Mouse (Mus musculus) layer of hippocampus, postnatal 25 days (tissue): ENCODE data around the gene Akap6. TPM values are rescaled to one million over a fixed set of nuclear protein-coding genes. Genes with fewer than 3 reads are reported as not detected.
"Not testable (repeated sequence)": the region's sequence is repeated elsewhere in the genome, so short reads cannot be mapped to it uniquely, and the experiment has no call there.

Experiments used
- DNase-seq, 2 experiments: peaks; one replicate each; pipeline ENCODE4 v3.0.0; 2022; ENCODE audit warnings: mixed read lengths in 2 of 2, low spot score in 1 of 2; ENCODE audit errors: extremely low spot score in 1 of 2
- total RNA-seq, 2 experiments: library from RNA; stranded (reverse); gene quantifications; 2 replicates each; pipeline ENCODE4 v1.2.3; 2021

Akap6 gene
- total RNA-seq, 2 experiments from 2014 or later = 121 to 133 TPM

DNA sequence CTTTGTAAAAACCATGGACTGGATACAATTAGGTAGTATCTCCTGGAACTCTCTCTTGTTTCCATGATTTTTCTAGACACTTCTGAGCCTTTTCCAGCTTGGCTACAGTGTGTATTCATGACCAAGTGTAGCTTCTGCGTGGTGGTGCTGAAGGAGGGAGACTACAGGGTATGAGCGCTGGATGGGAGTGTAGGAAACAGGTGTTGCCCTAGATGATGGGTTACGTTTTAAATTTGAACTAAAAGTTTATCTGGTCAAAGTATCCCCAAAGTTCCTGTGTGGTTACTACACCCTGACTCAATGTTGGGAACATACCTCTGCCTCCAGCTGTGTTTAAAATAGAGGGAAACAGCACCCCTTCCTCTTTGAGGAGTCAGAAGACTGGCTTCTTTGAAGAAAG is 12.2 kb downstream of the Akap6 start:
- no peak for DNase-seq

GRCm38 (mm10) chr12:52711857-52712640 is 12.9 kb downstream of the Akap6 start:
- DNase-seq = no peak

GRCm38 (mm10) chr12:52718392-52718791 is 19.2 kb downstream of the Akap6 start:
- DNase-seq = no peak

GRCm38 (mm10) chr12:52719232-52719631 is 20.0 kb downstream of the Akap6 start:
- no peak for DNase-seq

- no peak for DNase-seq
Measured at GRCm38 (mm10) chr12:52719681-52720080, 20.5 kb downstream of the Akap6 start.

- not testable (repeated sequence) for DNase-seq
Measured at GRCm38 (mm10) chr12:52724039-52724615, 24.9 kb downstream of the Akap6 start.

- no peak for DNase-seq
Measured at GRCm38 (mm10) chr12:52726434-52727231, 27.4 kb downstream of the Akap6 start.

GRCm38 (mm10) chr12:52729396-52729795 is 30.2 kb downstream of the Akap6 start:
- no peak for DNase-seq

GRCm38 (mm10) chr12:52735161-52735560 is 36.0 kb downstream of the Akap6 start:
- not testable (repeated sequence) for DNase-seq

GRCm38 (mm10) chr12:52737151-52737550 is 38.0 kb downstream of the Akap6 start:
- no peak for DNase-seq

GRCm38 (mm10) chr12:52739326-52739725 is 40.1 kb downstream of the Akap6 start:
- DNase-seq = no peak

GRCm38 (mm10) chr12:52741801-52742200 is 42.6 kb downstream of the Akap6 start:
- DNase-seq = no peak

- no peak for DNase-seq
Measured at GRCm38 (mm10) chr12:52750006-52750405, 50.8 kb downstream of the Akap6 start.

DNA sequence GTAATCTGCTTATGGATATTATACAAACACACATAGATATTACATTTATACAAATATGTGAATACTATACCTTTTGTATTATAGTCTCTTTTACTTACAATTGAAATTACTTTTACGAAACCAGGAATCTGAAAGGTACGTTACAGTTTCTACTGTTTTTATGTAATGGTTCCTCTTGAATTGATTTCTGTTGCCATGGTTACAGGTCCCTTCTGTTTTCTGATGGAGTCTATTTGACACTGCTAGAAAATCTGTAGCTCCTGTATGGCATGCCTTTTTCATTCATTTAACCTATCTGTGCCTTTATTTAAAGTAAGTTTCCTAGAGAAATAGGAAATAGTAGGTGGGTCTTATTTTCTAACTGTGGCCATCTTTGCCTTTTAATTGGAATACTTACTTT is 56.5 kb downstream of the Akap6 start:
- no peak for DNase-seq

DNA sequence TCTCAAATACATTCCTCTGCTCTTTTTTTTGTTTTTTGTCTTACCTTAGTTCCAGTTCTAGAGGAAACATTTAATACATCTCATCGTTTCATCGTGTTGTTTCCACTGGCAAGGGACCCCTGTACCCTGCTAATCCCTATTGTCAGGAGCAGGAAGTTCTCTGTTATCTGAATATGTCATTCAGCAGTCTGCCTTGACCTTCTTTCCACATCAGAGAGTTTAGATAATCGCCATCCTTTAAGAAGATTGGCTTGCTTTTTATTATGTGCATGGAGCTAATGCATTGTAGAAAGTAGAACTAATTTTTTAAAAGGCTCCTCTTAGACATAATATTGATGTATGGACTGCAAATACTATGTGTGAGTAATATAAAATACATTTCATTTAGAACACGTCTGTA is 58.7 kb downstream of the Akap6 start:
- no peak for DNase-seq

GRCm38 (mm10) chr12:52764046-52764445 is 64.9 kb downstream of the Akap6 start:
- no peak for DNase-seq

DNA sequence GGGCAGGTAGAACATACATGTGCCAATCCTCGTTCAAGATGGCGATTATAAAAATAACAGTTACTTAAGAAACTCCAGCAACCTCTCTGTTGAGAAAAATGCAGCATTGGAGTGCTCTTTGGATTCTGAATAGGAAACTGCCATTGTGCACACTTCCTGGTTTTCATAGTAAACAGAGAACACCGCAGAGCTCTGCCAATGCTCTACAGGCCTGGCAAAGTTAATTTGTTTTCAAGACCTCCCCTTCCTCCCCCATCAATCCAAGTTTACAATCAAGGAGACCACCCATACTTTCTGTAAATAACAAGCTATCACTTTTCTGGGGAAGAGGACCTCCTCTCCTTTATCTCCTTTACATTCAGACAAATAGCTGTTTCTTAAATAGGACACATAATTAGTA is 65.6 kb downstream of the Akap6 start:
- no peak for DNase-seq

GRCm38 (mm10) chr12:52769561-52769960 is 70.4 kb downstream of the Akap6 start:
- DNase-seq = no peak

GRCm38 (mm10) chr12:52771931-52772330 is 72.7 kb downstream of the Akap6 start:
- DNase-seq = no peak

GRCm38 (mm10) chr12:52772494-52773280 is 73.5 kb downstream of the Akap6 start:
- no peak for DNase-seq
